Mouse (Mus musculus): Measurements from ENCODE around the gene Tnn. TPM values are rescaled to one million over a fixed set of nuclear protein-coding genes. Genes with fewer than 3 reads are reported as not detected.

Gene Tnn
- polyA plus RNA-seq, 1 experiment from 2014 or later: 0.15 TPM

DNA sequence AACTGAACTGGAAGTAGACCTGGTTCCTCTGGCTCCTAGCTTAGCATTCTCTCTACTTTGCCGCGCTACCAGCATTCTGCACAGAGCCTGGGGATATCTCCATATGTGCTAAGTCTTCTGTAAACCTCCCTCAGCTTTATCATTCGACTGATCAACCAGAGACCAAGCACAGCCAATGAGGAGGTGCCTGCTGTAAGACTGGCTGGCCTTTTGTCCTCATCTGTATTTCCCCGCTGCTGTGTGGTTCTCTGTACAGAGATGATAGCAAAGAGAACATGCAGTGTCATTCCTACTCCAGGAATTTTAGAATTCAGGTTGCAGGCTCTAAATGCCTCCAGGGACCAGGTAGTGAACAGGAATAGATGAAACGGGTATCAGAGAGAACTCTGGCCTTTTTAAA is 92.1 kb downstream of the Tnn start:
- Histone ChIP-seq H3K4me3 (replicated peaks; ENCODE audit: low read length) (no peak overlapping the region), H3K27ac (ENCODE audit: low read length) (no peak overlapping the region), H3K4me1 (replicated peaks; ENCODE audit: control insufficient read depth, insufficient read depth, low read length) (no peaks in the 10 kb centered on the region), H3K36me3 (ENCODE audit: control insufficient read depth, insufficient read depth) (no peaks in the 10 kb centered on the region), H3K4me2 (ENCODE audit: low read length) (no peak overlapping the region), H3K9ac (replicated peaks; ENCODE audit: low read depth, low read length) (no peak overlapping the region), H3K9me3 (ENCODE audit: control insufficient read depth, low read length) (no peaks in the 10 kb centered on the region), H3K27me3 (replicated peaks; ENCODE audit: control insufficient read depth, insufficient read depth, low read length) (no peaks in the 10 kb centered on the region)
- ATAC-seq: no peak
- 92% methylated on average over 5 of the region's 5 CpGs for WGBS

GRCm38 (mm10) chr1:160060542-160060941 is 92.8 kb downstream of the Tnn start:
- no peak for ATAC-seq
- no peak overlapping the region for H3K4me3 ChIP-seq (replicated peaks; ENCODE audit: low read length)
- H3K27me3 ChIP-seq (replicated peaks; ENCODE audit: control insufficient read depth, insufficient read depth, low read length): no peaks in the 10 kb centered on the region
- H3K36me3 ChIP-seq (ENCODE audit: control insufficient read depth, insufficient read depth): no peaks in the 10 kb centered on the region
- H3K4me2 ChIP-seq (ENCODE audit: low read length): no peak overlapping the region
- H3K4me1 ChIP-seq (replicated peaks; ENCODE audit: control insufficient read depth, insufficient read depth, low read length): no peaks in the 10 kb centered on the region
- no peak overlapping the region for H3K9ac ChIP-seq (replicated peaks; ENCODE audit: low read depth, low read length)
- H3K9me3 ChIP-seq (ENCODE audit: control insufficient read depth, low read length): no peaks in the 10 kb centered on the region
- H3K27ac ChIP-seq (ENCODE audit: low read length): no peak overlapping the region
- 79% methylated on average over 6 of the region's 6 CpGs for WGBS

DNA sequence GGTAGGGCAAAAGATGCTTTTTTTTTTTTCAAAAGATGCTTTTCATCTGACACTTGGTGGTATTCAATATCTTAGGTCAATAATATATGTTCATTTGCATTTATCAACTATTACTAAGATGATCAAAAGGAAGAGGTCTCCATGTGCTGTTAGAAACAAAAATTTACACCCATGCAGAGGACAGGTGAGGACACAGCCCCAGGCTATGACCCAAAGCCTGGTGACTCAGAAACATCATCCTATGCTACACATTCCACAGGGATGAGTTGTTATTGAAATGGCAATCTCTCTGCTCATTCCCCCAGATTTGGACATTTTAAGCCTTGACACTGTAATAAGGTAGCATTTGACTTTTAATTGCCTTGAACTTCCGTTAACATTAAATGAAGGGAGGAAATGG is 93.5 kb downstream of the Tnn start:
- Histone ChIP-seq H3K9ac (replicated peaks; ENCODE audit: low read depth, low read length) (no peak overlapping the region), H3K4me2 (ENCODE audit: low read length) (no peak overlapping the region), H3K4me1 (replicated peaks; ENCODE audit: control insufficient read depth, insufficient read depth, low read length) (no peaks in the 10 kb centered on the region), H3K27me3 (replicated peaks; ENCODE audit: control insufficient read depth, insufficient read depth, low read length) (no peaks in the 10 kb centered on the region), H3K27ac (ENCODE audit: low read length) (no peak overlapping the region), H3K36me3 (ENCODE audit: control insufficient read depth, insufficient read depth) (no peaks in the 10 kb centered on the region), H3K9me3 (ENCODE audit: control insufficient read depth, low read length) (no peaks in the 10 kb centered on the region), H3K4me3 (replicated peaks; ENCODE audit: low read length) (no peak overlapping the region)
- ATAC-seq: no peak
- 73% methylated on average over 1 of the region's 1 CpGs for WGBS

DNA sequence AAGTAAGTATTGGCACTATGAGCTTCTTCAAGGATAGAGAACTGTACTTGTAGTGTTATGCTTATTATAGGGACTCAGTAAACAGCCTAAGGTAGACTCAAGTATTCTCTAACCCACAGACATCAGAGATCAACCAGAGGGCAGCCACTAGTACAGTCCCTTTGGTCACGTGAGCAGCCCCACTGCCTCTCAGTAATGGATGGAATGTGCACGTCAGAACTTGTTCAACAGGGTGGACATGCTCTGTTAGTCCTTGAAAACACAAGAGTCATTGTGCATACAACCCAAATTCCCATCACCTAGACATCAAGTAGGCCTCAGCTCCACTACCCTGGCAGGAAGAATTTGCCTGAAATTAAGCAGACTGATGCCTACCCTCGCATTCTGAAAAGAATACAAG is 95.7 kb downstream of the Tnn start:
- ATAC-seq: no peak
- Histone ChIP-seq H3K9me3 (ENCODE audit: control insufficient read depth, low read length) (no peaks in the 10 kb centered on the region), H3K9ac (replicated peaks; ENCODE audit: low read depth, low read length) (no peak overlapping the region), H3K36me3 (ENCODE audit: control insufficient read depth, insufficient read depth) (no peaks in the 10 kb centered on the region), H3K4me2 (ENCODE audit: low read length) (no peak overlapping the region), H3K27me3 (replicated peaks; ENCODE audit: control insufficient read depth, insufficient read depth, low read length) (no peaks in the 10 kb centered on the region), H3K4me1 (replicated peaks; ENCODE audit: control insufficient read depth, insufficient read depth, low read length) (no peaks in the 10 kb centered on the region), H3K4me3 (replicated peaks; ENCODE audit: low read length) (no peak overlapping the region), H3K27ac (ENCODE audit: low read length) (no peak overlapping the region)
- 75% methylated on average over 3 of the region's 3 CpGs for WGBS

DNA sequence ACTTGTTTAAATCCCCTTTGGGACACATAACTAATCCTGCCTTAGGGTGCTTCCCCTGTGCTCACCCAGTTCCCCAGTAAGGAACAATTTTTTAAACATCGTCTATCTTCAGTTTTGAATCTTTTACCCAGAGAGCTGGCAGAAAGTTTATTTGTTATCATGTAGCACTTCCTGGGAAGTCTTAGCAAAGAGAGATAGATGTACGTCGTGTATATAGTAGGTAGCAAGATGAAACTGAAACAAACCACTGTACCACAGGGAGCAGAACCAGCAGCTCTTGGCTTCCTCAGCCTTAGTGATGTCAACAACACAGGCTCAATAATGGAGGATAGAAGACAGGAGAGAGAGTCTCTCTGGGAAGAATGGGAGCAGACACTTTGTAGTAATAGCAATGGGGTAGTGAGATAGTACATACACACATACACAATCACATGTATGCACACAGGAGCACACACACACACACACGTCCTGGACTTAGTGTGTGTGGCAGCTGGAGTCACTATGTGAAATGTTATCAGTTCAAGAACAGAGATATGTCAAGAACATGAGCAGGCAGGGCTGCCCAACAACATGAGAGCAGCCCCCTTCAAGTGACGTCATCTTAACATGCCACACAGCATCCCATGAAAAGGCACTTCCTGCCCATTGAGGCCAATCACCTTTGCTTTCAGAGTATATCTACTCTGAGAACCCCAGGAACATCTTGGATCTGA is 98.9 kb downstream of the Tnn start:
- no peak for ATAC-seq
- Histone ChIP-seq H3K27me3 (replicated peaks; ENCODE audit: control insufficient read depth, insufficient read depth, low read length) (no peaks in the 10 kb centered on the region), H3K9me3 (ENCODE audit: control insufficient read depth, low read length) (no peaks in the 10 kb centered on the region), H3K27ac (ENCODE audit: low read length) (no peak overlapping the region), H3K9ac (replicated peaks; ENCODE audit: low read depth, low read length) (no peak overlapping the region), H3K36me3 (ENCODE audit: control insufficient read depth, insufficient read depth) (no peaks in the 10 kb centered on the region), H3K4me2 (ENCODE audit: low read length) (no peak overlapping the region), H3K4me3 (replicated peaks; ENCODE audit: low read length) (no peak overlapping the region), H3K4me1 (replicated peaks; ENCODE audit: control insufficient read depth, insufficient read depth, low read length) (no peaks in the 10 kb centered on the region)
- WGBS: 81% methylated on average over 5 of the region's 5 CpGs

DNA sequence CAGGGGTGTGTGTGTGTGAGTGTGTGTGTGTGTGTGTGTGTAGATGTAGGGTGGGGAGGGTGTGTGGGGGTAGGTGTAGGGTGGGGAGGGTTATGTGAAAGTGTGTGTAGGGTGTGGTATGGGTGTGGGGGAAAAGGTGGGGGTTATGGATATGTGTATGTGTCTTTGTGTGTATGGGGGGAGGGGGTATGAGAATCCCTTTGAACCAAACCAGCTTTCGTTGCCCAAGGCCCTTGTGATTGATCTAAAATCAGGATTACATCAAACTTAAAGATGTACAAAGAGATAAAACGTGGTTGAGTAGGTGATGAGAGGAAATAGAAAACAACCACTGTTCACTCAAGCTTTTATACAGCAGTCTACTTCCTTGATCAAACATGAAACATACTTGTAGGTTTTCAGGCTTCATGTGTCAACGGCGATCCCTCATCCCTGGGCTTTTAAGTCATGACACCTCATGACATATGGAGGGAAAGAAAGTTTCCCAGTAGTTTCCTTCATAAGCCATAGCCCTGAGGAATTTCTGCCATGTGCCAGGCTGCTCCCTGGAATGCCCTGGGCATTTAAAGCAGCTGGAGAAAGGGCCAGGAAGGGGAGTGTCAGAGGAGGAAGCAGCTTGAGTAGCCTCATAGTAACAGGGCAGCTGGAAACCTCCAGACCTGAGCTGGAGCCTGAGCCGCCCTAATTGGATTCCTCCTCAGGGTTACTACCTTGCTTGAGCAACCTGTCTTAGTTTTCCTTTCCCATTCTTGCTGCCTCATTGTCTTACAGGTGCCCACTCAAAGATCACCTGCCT is 99.7 kb downstream of the Tnn start:
- 79% methylated on average over 5 of the region's 5 CpGs for WGBS
- Histone ChIP-seq H3K9ac (replicated peaks; ENCODE audit: low read depth, low read length) (no peak overlapping the region), H3K4me1 (replicated peaks; ENCODE audit: control insufficient read depth, insufficient read depth, low read length) (no peaks in the 10 kb centered on the region), H3K36me3 (ENCODE audit: control insufficient read depth, insufficient read depth) (no peaks in the 10 kb centered on the region), H3K27me3 (replicated peaks; ENCODE audit: control insufficient read depth, insufficient read depth, low read length) (no peaks in the 10 kb centered on the region), H3K4me3 (replicated peaks; ENCODE audit: low read length) (no peak overlapping the region), H3K9me3 (ENCODE audit: control insufficient read depth, low read length) (no peaks in the 10 kb centered on the region), H3K27ac (ENCODE audit: low read length) (no peak overlapping the region), H3K4me2 (ENCODE audit: low read length) (no peak overlapping the region)
- ATAC-seq: no peak

DNA sequence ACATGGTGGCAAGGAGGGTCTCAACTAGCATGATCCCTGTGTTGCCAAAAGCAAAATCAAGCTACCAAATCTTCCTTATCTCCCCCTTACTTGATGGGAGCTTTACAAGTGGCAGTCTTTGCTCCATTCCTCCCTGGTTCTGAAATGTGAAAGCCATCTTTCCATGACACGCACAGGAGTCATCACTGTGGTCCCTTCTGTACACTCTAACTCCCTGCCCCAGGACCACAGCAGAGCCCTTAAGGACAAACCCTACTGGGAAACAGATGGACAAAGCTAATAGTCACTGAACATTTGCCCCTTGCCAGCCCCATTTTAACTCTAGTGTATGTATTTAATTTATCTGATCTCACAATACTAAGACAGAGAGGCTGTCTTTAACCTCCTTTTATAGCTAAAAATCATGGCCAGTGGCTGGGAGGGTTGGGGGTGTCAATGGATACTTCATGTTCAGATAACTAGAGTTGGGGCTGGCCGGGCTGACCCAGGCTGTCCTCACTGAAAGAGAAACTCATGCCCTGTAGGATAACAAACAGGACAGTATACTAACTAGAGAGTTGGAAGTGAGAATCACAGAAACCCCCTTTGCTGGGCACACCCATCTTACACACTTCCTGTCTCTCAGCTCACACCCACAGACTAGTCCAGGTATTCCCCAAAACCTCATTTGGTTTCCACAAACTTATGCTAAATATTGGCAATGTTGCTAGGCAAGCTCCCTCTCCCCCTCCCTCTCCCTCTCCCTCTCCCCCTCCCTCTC is 100.6 kb downstream of the Tnn start:
- H3K4me1 ChIP-seq (replicated peaks; ENCODE audit: control insufficient read depth, insufficient read depth, low read length): no peaks in the 10 kb centered on the region
- WGBS: 91% methylated on average over 2 of the region's 2 CpGs
- no peaks in the 10 kb centered on the region for H3K27me3 ChIP-seq (replicated peaks; ENCODE audit: control insufficient read depth, insufficient read depth, low read length)
- H3K4me2 ChIP-seq (ENCODE audit: low read length): no peak overlapping the region
- ATAC-seq: no peak
- no peak overlapping the region for H3K27ac ChIP-seq (ENCODE audit: low read length)
- H3K4me3 ChIP-seq (replicated peaks; ENCODE audit: low read length): no peak overlapping the region
- no peaks in the 10 kb centered on the region for H3K9me3 ChIP-seq (ENCODE audit: control insufficient read depth, low read length)
- no peaks in the 10 kb centered on the region for H3K36me3 ChIP-seq (ENCODE audit: control insufficient read depth, insufficient read depth)
- H3K9ac ChIP-seq (replicated peaks; ENCODE audit: low read depth, low read length): no peak overlapping the region

- Histone ChIP-seq H3K4me3 (replicated peaks; ENCODE audit: low read length) (no peak overlapping the region), H3K9ac (replicated peaks; ENCODE audit: low read depth, low read length) (no peak overlapping the region), H3K36me3 (ENCODE audit: control insufficient read depth, insufficient read depth) (no peaks in the 10 kb centered on the region), H3K9me3 (ENCODE audit: control insufficient read depth, low read length) (no peaks in the 10 kb centered on the region), H3K4me2 (ENCODE audit: low read length) (no peak overlapping the region), H3K27ac (ENCODE audit: low read length) (no peak overlapping the region), H3K4me1 (replicated peaks; ENCODE audit: control insufficient read depth, insufficient read depth, low read length) (no peaks in the 10 kb centered on the region), H3K27me3 (replicated peaks; ENCODE audit: control insufficient read depth, insufficient read depth, low read length) (no peaks in the 10 kb centered on the region)
- no peak for ATAC-seq
- WGBS: 86% methylated on average over 6 of the region's 6 CpGs
These were observed 102.5 kb downstream of the Tnn start for GRCm38 (mm10) chr1:160050898-160051297.

- Histone ChIP-seq H3K36me3 (ENCODE audit: control insufficient read depth, insufficient read depth) (no peaks in the 10 kb centered on the region), H3K27ac (ENCODE audit: low read length) (no peak overlapping the region), H3K27me3 (replicated peaks; ENCODE audit: control insufficient read depth, insufficient read depth, low read length) (no peaks in the 10 kb centered on the region), H3K4me2 (ENCODE audit: low read length) (no peak overlapping the region), H3K9ac (replicated peaks; ENCODE audit: low read depth, low read length) (no peak overlapping the region), H3K4me1 (replicated peaks; ENCODE audit: control insufficient read depth, insufficient read depth, low read length) (peaks cover 2% of the 10 kb centered on the region), H3K4me3 (replicated peaks; ENCODE audit: low read length) (no peak overlapping the region), H3K9me3 (ENCODE audit: control insufficient read depth, low read length) (no peaks in the 10 kb centered on the region)
- 84% methylated on average over 5 of the region's 5 CpGs for WGBS
- ATAC-seq: no peak
These were observed 104.1 kb downstream of the Tnn start for GRCm38 (mm10) chr1:160049131-160049880.
